Mouse (Mus musculus): ENCODE results near the gene Tulp1.

Tulp1 gene

GRCm38 (mm10) chr17:28312232-28313211, 52.5 kb downstream of the Tulp1 start:
- DNase-seq, result peak; percentile 93

- DNase-seq, result no peak
These were observed 53.5 kb downstream of the Tulp1 start for GRCm38 (mm10) chr17:28311366-28312132.

GRCm38 (mm10) chr17:28310831-28311230, 54.2 kb downstream of the Tulp1 start:
- DNase-seq, result no peak

- DNase-seq, result peak; percentile 98
These were observed 56.5 kb downstream of the Tulp1 start for GRCm38 (mm10) chr17:28308297-28309195.

GRCm38 (mm10) chr17:28305172-28305571, 59.9 kb downstream of the Tulp1 start:
- no peak for DNase-seq

Data from heart, adult 11 months (tissue).